Mouse (Mus musculus): ENCODE measurements at regions not wholly inside any gene's neighbourhood (a gene's known extent, or its start where the extent isn't known, plus 50 kb on each side); places are given as distances from the start of the nearest gene placed in this dataset.

- H3K9me3 ChIP-seq (replicated peaks; ENCODE audit: insufficient read depth, low read length): no peaks in the 10 kb centered on the region
- no peak for TF ChIP-seq SIN3A (IDR thresholded peaks at IDR 0.05; ENCODE audit: low read length)
- no peak overlapping the region for H3K27ac ChIP-seq (ENCODE audit: control insufficient read depth, low read depth, low read length)
- H3K4me3 ChIP-seq (ENCODE audit: control insufficient read depth in 1 of 2, insufficient read depth in 1 of 2, low read depth in 2 of 2, low read length in 2 of 2): no peak overlapping the region
- no peaks in the 10 kb centered on the region for H3K4me1 ChIP-seq (ENCODE audit: control insufficient read depth in 1 of 2, insufficient read depth in 2 of 2, low read length in 2 of 2)
- peaks cover 6 to 12% of the 10 kb centered on the region in 2 experiments for H3K27me3 ChIP-seq (ENCODE audit: control insufficient read depth in 1 of 2, insufficient read depth in 2 of 2, low read length in 2 of 2)
- H3K36me3 ChIP-seq (ENCODE audit: control insufficient read depth in 1 of 2, insufficient read depth in 2 of 2, low read length in 2 of 2): no peaks in the 10 kb centered on the region
- DNase-seq (ENCODE audit: low read depth, low spot score): no peak
- H3K9ac ChIP-seq (ENCODE audit: control insufficient read depth, low read depth, low read length, poor library complexity, severe bottlenecking): no peak overlapping the region
- no peaks in the 10 kb centered on the region for H3K79me2 ChIP-seq (ENCODE audit: control insufficient read depth, insufficient read depth, low read length, poor library complexity)
Observed at GRCm38 (mm10) chr1:161704961-161705360, 83.3 kb downstream of the Fasl start.

DNA sequence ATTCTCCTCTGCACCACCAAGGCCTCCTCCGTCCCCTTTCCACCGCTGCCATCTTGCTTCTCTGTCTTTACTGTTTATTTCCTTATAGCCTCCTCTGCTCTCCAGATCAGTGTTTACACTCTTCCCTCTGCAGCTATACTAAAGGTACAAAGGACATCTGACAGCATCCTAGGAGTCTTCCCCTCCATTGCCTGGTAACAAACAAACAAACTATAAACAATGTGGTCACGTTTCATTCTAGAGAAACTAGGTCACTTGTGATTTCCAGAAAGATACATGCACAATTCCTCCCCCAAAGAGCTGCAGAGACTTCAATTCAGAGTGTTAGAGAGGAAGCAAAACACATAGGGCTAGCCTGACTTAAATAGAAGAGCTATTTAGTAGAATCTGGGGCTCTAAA lies 83.8 kb downstream of the Fasl start:
- Histone ChIP-seq H3K4me1 (ENCODE audit: control insufficient read depth in 1 of 2, insufficient read depth in 2 of 2, low read length in 2 of 2) (no peaks in the 10 kb centered on the region), H3K27ac (ENCODE audit: control insufficient read depth, low read depth, low read length) (no peak overlapping the region), H3K27me3 (ENCODE audit: control insufficient read depth in 1 of 2, insufficient read depth in 2 of 2, low read length in 2 of 2) (peaks cover 6 to 8% of the 10 kb centered on the region in 2 experiments), H3K79me2 (ENCODE audit: control insufficient read depth, insufficient read depth, low read length, poor library complexity) (no peaks in the 10 kb centered on the region), H3K4me3 (ENCODE audit: control insufficient read depth in 1 of 2, insufficient read depth in 1 of 2, low read depth in 2 of 2, low read length in 2 of 2) (no peak overlapping the region), H3K9me3 (replicated peaks; ENCODE audit: insufficient read depth, low read length) (no peaks in the 10 kb centered on the region), H3K36me3 (ENCODE audit: control insufficient read depth in 1 of 2, insufficient read depth in 2 of 2, low read length in 2 of 2) (no peaks in the 10 kb centered on the region), H3K9ac (ENCODE audit: control insufficient read depth, low read depth, low read length, poor library complexity, severe bottlenecking) (no peak overlapping the region)
- no peak for TF ChIP-seq NELFE (IDR thresholded peaks at IDR 0.05; ENCODE audit: low read depth, low read length)
- no peak for TF ChIP-seq TCF12 (IDR thresholded peaks at IDR 0.05; ENCODE audit: low read depth, low read length)
- no peak for TF ChIP-seq MEF2A (IDR thresholded peaks at IDR 0.05; ENCODE audit: extremely low read depth, insufficient replicate concordance, low read depth, low read length, poor library complexity, severe bottlenecking)
- no peak for TF ChIP-seq MAFK (IDR thresholded peaks at IDR 0.05; ENCODE audit: borderline replicate concordance, low read depth, low read length)
- TF ChIP-seq MYB (IDR thresholded peaks at IDR 0.05; ENCODE audit: low read depth, low read length): no peak
- no peak for TF ChIP-seq ZC3H11A (IDR thresholded peaks at IDR 0.05; ENCODE audit: low read depth, low read length)
- TF ChIP-seq UBTF (IDR thresholded peaks at IDR 0.05; ENCODE audit: borderline replicate concordance, insufficient read depth, low read depth, low read length): no peak
- TF ChIP-seq MAX (IDR thresholded peaks at IDR 0.05; ENCODE audit: low read length): no peak
- no peak for TF ChIP-seq HCFC1 (IDR thresholded peaks at IDR 0.05; ENCODE audit: low read depth, low read length)
- TF ChIP-seq ETS1 (IDR thresholded peaks at IDR 0.05; ENCODE audit: low read depth, low read length): no peak
- no peak for DNase-seq (ENCODE audit: low read depth, low spot score)

GRCm38 (mm10) chr1:161695886-161696285 lies 92.4 kb downstream of the Fasl start:
- Histone ChIP-seq H3K4me3 (ENCODE audit: control insufficient read depth in 1 of 2, insufficient read depth in 1 of 2, low read depth in 2 of 2, low read length in 2 of 2) (no peak overlapping the region), H3K27me3 (ENCODE audit: control insufficient read depth in 1 of 2, insufficient read depth in 2 of 2, low read length in 2 of 2) (peaks cover 0 to 2% of the 10 kb centered on the region in 2 experiments; a peak in 1 of 4 replicates), H3K36me3 (ENCODE audit: control insufficient read depth in 1 of 2, insufficient read depth in 2 of 2, low read length in 2 of 2) (no peaks in the 10 kb centered on the region), H3K4me1 (ENCODE audit: control insufficient read depth in 1 of 2, insufficient read depth in 2 of 2, low read length in 2 of 2) (no peaks in the 10 kb centered on the region), H3K9ac (ENCODE audit: control insufficient read depth, low read depth, low read length, poor library complexity, severe bottlenecking) (no peak overlapping the region), H3K9me3 (replicated peaks; ENCODE audit: insufficient read depth, low read length) (no peaks in the 10 kb centered on the region), H3K79me2 (ENCODE audit: control insufficient read depth, insufficient read depth, low read length, poor library complexity) (no peaks in the 10 kb centered on the region), H3K27ac (ENCODE audit: control insufficient read depth, low read depth, low read length) (no peak overlapping the region)
- no peak for DNase-seq (ENCODE audit: low read depth, low spot score)
- TF ChIP-seq E2F4 (IDR thresholded peaks at IDR 0.05; ENCODE audit: borderline replicate concordance, low read depth, low read length): no peak

Measured in MEL (cell line).